Mouse (Mus musculus) kidney, adult 18-20 months (tissue): ENCODE measurements around the gene Wdr18.

Experiments
- DNase-seq: peaks from one replicate; pipeline ENCODE4 v3.0.0; 2021

The Wdr18 gene

DNA sequence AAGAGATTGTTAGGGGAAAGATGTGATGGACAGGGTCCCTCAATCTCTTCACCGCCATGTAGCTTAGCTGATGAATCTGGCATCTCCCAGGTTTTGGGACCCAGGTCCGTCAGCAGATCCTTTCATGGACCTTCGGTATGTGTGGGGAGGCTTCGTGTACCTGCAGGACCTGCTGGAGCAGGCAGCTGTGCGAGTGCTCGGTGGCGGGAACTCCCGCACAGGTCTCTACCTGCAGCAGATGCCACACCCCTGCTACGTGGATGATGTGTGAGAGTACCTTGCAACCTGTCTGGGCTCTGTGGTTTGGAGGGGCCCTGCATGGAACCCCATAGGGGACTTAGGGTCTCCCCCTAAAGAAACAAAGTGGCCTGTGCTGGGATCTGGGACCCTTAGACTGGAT is 42.0 kb downstream of the Wdr18 start:
- DNase-seq, result no peak

DNA sequence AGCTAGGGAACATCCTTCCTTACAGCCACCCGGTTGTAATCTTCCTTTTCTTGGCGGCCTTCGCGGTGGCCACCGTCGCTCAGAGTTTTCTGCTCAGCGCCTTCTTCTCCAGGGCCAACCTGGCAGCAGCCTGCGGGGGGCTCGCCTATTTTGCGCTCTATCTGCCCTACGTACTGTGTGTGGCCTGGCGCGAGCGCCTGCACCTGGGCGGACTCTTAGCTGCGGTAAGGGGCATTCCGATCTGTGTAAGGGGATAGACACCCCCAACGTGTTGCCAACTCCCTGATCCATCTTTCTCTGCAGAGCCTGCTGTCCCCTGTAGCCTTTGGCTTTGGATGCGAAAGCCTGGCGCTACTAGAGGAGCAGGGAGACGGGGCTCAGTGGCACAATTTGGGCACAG is 42.9 kb downstream of the Wdr18 start:
- no peak for DNase-seq

DNA sequence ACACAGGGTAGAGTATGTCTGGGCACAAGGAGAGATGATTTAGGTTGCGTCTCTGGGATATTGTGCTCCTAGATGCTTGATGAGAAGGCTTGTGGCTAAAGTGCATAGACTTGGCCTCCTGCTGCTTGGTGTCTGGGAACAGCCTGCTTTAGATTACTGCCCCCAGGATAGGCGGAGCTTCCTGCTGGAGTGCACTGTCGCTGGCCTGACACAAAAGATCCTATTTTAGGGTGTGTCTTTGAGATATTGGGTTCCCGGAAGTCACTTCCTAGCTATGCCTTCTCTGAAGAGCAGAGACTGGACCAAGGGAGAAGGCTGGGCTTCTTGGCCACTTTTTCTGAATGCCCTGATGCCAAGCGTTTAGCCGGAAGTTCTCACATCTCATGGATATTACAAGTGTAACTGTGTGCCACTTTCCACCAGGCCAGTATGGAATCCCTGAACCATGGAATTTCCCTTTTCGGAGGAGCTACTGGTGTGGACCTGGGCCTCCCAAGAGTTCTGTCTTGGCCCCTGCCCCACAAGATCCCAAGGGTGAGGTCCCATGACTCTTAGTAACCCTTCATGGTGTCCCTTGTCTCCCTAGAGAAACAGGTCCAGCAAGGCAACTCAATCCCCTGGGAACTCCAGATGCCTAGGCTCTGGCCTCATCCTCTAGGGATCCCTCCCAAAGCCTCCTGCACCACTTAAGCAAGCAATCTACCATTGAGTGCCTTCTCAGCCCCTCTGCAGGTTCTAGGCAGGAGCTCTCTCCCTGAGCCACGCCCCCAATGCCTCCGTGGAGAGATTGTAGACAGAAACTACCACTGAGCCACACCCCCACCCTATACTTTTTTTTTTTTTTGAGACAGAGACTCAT is 43.7 kb downstream of the Wdr18 start:
- peak; percentile 18 for DNase-seq

DNA sequence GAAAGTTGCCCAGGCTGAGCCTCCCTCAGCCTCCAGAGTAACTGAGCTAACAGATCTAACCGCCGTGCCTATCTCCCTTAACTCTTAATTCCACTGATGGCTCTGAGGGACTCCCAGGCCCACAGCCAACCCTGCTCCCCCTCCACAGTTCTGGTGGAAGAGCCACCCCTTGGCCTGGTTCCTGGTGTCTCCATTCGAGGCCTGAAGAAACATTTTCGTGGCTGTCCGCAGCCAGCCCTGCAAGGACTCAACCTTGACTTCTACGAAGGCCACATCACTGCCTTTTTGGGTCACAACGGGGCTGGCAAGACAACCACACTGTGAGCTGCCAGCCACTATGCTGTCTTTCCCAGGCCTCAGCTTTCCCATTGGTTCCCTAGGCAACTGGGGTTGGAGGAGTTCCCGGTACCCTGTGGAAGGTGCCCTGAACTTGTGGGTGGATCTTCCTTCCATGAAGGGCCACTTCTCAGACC is 44.3 kb downstream of the Wdr18 start:
- no peak for DNase-seq

DNA sequence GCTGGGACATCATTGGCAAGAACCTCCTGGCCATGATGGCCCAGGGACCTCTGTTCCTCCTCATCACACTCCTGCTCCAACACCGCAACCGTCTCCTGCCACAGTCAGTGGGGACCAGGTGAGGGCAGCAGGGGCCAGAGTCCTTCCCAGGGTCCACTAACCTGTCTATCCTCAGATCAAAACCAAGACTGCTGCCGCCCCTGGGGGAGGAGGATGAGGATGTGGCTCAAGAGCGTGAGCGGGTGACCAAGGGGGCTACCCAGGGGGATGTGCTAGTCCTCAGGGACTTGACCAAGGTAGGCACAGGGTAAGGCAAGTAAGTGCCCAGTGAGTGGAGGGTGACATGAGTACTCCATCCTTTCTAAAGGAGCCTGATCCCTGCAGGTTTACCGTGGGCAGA is 51.8 kb downstream of the Wdr18 start:
- no peak for DNase-seq

DNA sequence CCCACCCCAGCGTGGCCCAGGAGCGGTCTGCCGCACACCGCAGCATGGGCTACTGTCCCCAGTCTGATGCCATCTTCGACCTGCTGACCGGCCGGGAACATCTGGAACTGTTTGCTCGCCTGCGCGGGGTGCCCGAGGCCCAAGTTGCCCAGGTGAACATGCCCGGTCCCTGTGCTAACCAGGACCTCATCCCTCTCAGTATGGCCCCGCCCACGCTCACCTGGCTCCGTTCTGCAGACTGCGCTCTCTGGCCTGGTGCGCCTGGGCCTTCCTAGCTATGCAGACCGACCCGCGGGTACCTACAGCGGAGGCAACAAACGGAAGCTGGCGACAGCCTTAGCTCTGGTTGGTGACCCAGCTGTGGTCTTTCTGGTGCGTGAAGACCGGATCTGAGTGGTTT is 53.7 kb downstream of the Wdr18 start:
- DNase-seq, result no peak

DNA sequence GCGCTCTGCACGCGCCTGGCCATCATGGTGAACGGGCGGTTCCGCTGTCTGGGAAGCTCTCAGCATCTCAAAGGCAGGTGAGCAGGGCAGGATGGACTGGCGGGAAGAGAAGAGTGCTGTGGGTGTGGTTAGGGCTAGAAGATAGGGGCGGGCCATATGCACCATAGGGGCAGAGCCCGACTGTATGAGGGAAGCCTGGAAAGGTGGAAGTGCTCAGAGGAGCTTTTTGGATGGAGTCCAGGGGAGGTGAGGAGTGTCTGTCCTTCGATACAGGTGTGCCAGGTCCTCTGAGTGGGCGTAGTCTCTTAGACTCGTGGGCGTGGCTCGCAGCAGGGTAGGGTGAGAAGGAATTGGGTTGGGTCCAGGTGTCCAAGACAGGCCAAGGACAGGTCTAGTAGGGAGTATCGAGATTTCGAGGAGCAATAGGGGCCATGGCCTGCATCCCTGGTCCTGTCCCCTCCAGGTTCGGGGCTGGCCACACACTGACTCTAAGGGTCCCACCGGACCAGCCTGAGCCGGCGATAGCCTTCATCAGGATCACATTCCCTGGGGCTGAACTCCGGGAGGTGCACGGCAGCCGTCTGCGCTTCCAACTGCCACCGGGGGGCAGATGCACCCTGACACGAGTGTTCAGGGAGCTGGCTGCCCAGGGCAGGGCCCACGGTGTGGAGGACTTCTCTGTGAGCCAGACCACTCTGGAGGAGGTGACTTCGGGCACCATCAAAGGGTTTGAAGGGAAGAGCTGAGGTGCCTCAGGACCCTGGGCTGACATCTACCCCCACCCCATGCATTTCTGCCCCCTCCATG is 54.7 kb downstream of the Wdr18 start:
- DNase-seq, result no peak

DNA sequence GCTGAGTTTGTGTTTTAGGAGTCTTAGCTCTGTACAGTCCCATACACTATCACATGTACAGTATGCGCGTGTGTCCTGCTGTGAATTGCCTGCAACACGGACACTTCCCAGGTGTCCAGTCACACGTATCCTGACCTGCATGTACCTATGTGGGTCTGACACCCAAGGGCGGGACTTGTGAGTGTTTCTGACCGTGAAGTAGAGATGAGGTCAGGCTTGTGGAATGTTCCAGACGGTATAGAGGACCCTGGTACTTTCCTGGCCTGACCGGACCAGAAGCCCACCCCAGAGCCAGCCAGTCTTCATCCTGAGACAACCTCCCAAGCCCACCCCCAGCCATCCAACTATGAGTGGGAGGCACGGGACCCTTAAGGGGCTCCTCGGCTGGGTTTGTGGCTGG is 55.6 kb downstream of the Wdr18 start:
- no peak for DNase-seq

DNA sequence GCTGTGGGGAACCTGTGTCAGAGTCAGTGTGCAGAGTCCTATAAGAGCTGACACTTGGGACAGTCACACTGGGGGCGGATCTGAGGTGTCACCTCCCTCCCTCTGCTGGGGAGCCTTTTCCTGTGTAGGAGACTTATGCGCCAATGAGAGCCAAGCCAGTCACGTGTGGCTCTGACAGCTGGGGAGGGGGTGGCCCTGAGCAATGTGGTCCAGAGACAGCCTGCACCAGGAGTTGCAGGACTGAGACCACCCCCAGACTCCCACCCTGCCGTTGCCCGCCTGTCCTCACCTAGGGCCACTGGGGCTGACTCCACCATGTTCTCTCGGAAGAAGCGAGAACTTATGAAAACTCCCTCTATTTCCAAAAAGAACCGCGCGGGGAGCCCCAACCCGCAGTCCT is 56.6 kb downstream of the Wdr18 start, which contains the start of gene Arhgap45:
TSS of gene Arhgap45 (plus strand) at position 143 of the 400 bp plus-strand sequence.
- no peak for DNase-seq

DNA sequence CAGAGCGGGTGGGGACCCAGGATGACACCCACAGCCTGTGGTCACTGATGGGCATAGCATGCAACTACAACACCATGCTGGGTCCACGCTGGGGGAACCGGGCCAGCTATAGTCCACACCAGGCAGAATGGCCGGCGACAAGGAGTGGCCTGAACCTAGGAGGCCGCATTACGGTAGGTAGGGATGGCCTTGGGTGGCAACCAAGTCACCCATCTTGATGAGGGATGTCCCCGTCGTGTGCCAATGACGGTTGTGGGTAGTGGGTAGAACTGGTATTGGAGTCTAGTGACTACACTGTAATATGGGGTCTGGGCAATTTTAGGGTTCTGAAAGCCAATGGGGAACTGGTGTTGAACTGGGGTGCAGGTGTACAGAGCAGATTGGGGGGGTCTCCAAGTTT is 57.0 kb downstream of the Wdr18 start:
- no peak for DNase-seq

DNA sequence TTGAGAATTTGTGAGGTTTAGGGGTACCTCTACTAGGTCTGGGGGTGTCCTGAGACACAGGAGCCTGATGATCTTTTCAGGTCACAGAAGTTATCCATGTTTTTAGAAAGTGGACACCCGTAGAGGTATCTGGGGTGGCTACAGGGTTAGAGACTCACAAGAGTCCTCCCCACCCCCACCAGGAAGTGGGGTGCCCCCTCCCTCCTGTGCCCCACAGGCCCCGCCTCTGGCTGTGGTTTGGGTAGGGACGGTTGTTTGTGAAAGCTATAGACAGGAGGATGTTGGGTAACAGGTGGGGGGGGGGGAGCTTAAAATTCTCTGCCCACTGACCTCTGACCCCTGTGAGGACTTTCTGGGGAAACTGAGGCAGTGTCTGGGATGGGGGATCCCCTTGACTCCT is 57.4 kb downstream of the Wdr18 start:
- DNase-seq, result no peak

DNA sequence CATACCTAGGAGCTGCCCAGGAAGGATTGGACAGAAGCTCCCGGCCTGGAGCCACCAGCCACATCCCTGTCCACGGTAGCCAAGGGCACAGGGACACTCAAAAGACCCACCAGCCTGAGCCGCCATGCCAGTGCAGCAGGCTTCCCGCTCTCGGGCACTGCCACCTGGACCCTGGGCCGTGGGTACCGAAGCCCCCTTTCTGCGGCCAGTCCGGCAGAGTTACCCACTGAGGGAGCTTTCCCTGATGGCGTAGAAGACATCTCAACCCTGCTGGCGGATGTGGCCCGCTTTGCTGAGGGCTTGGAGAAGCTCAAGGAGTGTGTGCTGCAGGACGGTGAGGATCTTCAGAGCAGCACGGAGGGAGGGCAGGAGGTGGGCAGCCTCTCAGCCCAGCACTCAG is 57.8 kb downstream of the Wdr18 start:
- no peak for DNase-seq

DNA sequence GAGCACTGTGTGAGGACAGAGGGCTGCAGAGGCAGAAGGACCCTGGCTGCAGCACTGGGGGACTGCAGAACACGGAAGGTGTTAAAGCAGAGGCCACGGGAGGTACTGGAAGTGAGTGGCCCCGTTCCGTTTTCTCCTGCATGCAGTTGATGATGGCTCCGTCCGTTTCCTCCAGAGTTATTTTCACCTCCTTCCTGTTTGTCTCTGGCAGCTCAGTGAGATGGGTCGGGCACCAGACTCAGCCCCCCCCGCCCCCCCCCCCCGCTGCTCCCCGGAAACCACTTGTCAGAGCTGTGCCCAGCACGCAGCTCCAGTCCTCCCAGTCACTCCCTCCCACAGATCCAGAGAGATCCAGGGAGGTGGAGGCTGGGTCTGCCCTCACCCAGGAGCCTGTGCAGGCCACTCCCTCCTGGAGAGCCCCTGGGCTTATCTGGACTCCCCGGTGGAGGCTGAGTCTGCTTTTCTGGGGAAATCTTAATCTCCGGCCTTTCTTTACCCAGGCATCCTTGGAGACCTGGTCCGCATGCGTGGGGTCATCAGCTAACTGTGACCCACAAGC is 58.9 kb downstream of the Wdr18 start:
- DNase-seq, result peak; percentile 31

DNA sequence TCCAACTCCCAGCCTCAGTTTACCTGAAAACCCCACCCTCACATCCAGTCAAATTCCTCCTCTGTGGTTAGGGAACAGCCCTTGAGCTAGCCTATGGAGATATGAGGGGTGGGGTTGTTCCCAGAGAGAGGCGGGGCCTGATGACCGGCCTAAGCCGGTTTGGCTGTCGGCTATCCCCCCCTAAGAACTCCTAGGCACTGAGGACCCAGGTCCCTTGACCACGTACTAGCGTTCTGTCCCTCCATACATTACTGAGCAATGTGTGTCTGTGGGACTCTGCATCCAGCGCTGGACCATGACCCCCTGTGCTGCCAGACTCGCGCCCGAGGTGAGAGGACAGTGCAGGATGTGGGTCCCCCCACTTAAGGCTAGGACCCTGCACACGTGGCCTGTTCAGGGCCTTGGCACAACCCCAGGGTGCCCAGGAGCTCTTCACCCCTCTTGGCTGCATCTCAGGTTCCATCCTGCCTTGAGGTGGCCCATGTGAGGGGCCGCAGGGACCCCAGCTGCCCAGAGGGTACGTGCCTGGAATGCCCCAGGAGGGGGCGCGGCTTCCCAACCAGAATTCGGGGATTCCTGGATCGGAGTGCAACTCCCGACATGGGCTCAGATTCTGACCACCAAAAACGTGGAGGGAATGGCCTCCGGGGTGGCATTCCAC is 59.6 kb downstream of the Wdr18 start:
- no peak for DNase-seq
